Mouse (Mus musculus) midbrain, embryonic 12.5 days (tissue): ENCODE results near the gene Snx29. TPM values are rescaled to one million over a fixed set of nuclear protein-coding genes. Genes with fewer than 3 reads are reported as not detected.
"Not testable (repeated sequence)": the region's sequence is repeated elsewhere in the genome, so short reads cannot be mapped to it uniquely, and the experiment has no call there.

ENCODE experiments used
- ATAC-seq: fragments of 200-750 bp; cut with Nextera tagmentation; 2 replicates; pipeline ENCODE4 v1.8.0; 2017; ENCODE audit warnings: low read depth, moderate TSS enrichment, moderate library complexity; ENCODE audit not compliant: low FRiP score
- H3K27ac ChIP-seq: fragments of 300-500 bp; sonication (generic); replicated peaks from 2 replicates; pipeline ENCODE4 v1.5.1; 2016; ENCODE audit warnings: mild to moderate bottlenecking
- H3K27me3 ChIP-seq: fragments of 300-500 bp; sonication (generic); 2 replicates; pipeline ENCODE4 v1.6.1; 2016; ENCODE audit warnings: mild to moderate bottlenecking
- H3K36me3 ChIP-seq: fragments of 300-500 bp; sonication (generic); 2 replicates; pipeline ENCODE4 v1.6.1; 2016
- H3K4me1 ChIP-seq: fragments of 300-500 bp; sonication (generic); 2 replicates; pipeline ENCODE4 v1.6.1; 2016
- H3K4me2 ChIP-seq: fragments of 300-500 bp; sonication (generic); replicated peaks from 2 replicates; pipeline ENCODE4 v1.6.1; 2016; ENCODE audit warnings: mild to moderate bottlenecking, moderate library complexity
- H3K4me3 ChIP-seq: fragments of 300-500 bp; sonication (generic); 2 replicates; pipeline ENCODE4 v1.5.1; 2016; ENCODE audit warnings: mild to moderate bottlenecking
- H3K9ac ChIP-seq: fragments of 300-500 bp; sonication (generic); replicated peaks from 2 replicates; pipeline ENCODE4 v1.6.1; 2016; ENCODE audit warnings: mild to moderate bottlenecking, moderate library complexity
- H3K9me3 ChIP-seq: fragments of 300-500 bp; sonication (generic); 2 replicates; pipeline ENCODE4 v1.6.1; 2016; ENCODE audit warnings: mild to moderate bottlenecking
- WGBS: fragments of 180-500 bp; shearing (Covaris S2); methylation state at CpG from one replicate; pipeline ENCODE4 v1.1.7; 2016; 5-methylcytosine and 5-hydroxymethylcytosine counted together
- polyA plus RNA-seq: library from polyadenylated mRNA; unstranded; fragments of >200 nt; fragmentation: Nextera tagmentation; extraction: Ambion mirVana; gene quantifications from 2 replicates; pipeline ENCODE4 v1.2.1, GENCODE M21; 2016

Snx29 gene
- polyA plus RNA-seq, 1 experiment from 2014 or later: 19.6 TPM

DNA sequence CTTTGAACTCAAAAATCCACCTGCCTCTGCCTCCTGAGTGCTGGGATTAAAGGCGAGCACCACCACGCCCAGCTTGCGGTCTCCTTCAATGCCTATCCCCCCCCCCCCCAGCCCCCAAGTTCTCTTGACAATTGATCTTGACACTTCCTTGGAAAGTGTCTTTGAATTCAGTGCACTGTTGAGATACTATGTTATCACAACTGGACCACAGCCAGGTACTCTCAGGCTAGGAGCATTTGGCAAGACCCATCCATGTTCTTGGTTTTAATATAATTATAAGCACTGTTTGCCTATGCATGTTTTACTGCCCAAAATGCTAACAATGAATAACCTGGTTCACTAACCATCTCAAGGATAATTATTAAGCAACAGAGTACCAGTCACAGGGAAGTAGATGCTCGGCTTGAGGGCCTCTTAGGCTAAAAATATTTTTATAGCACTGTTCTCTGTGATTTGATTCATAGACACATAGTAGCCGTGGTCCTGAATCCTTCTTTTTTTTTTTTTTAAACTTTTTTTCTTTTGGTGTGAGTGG is 6.9 kb upstream of the Snx29 start:
- Histone ChIP-seq H3K9ac (no peak overlapping the region), H3K4me1 (no peaks in the 10 kb centered on the region), H3K4me3 (no peak overlapping the region), H3K36me3 (no peaks in the 10 kb centered on the region), H3K27ac (no peak overlapping the region), H3K27me3 (no peaks in the 10 kb centered on the region), H3K4me2 (no peak overlapping the region), H3K9me3 (no peaks in the 10 kb centered on the region)
- no peak for ATAC-seq
- 84% methylated on average over 5 of the region's 5 CpGs for WGBS

- Histone ChIP-seq H3K9me3 (no peaks in the 10 kb centered on the region), H3K9ac (no peak overlapping the region), H3K36me3 (no peaks in the 10 kb centered on the region), H3K27me3 (no peaks in the 10 kb centered on the region), H3K4me3 (no peak overlapping the region), H3K27ac (no peak overlapping the region), H3K4me2 (no peak overlapping the region), H3K4me1 (no peaks in the 10 kb centered on the region)
- WGBS: 77% methylated on average over 5 of the region's 5 CpGs
- ATAC-seq: no peak
Observed at GRCm38 (mm10) chr16:11316748-11317147, 6.0 kb upstream of the Snx29 start.

- ATAC-seq: no peak
- no peak overlapping the region for H3K4me2 ChIP-seq
- WGBS: 75% methylated on average over 6 of the region's 6 CpGs
- H3K4me1 ChIP-seq: 0 out of 2 replicates have a peak, but pooled peaks cover 2% of the 10 kb centered on the region
- H3K27ac ChIP-seq: no peak overlapping the region
- H3K4me3 ChIP-seq: no peak overlapping the region
- H3K9ac ChIP-seq: no peak overlapping the region
- H3K27me3 ChIP-seq: no peaks in the 10 kb centered on the region
- H3K9me3 ChIP-seq: no peaks in the 10 kb centered on the region
- H3K36me3 ChIP-seq: no peaks in the 10 kb centered on the region
Observed at GRCm38 (mm10) chr16:11317324-11317723, 5.4 kb upstream of the Snx29 start.

GRCm38 (mm10) chr16:11323324-11324051 is 780 bp downstream of the Snx29 start:
- ATAC-seq: peak; percentile 64
- Histone ChIP-seq H3K4me3 (peak overlapping the region; percentile 92), H3K4me1 (peaks cover 12% of the 10 kb centered on the region), H3K4me2 (peak overlapping the region; percentile 94), H3K27me3 (no peaks in the 10 kb centered on the region), H3K9ac (peak overlapping the region; percentile 90), H3K27ac (peak overlapping the region; percentile 87), H3K36me3 (no peaks in the 10 kb centered on the region), H3K9me3 (no peaks in the 10 kb centered on the region)
- WGBS: 6% methylated on average over 17 of the region's 17 CpGs

- Histone ChIP-seq H3K4me3 (no peak overlapping the region), H3K4me2 (no peak overlapping the region), H3K27me3 (no peaks in the 10 kb centered on the region), H3K9ac (no peak overlapping the region), H3K36me3 (no peaks in the 10 kb centered on the region), H3K4me1 (no peaks in the 10 kb centered on the region), H3K27ac (no peak overlapping the region), H3K9me3 (no peaks in the 10 kb centered on the region)
- WGBS: 83% methylated on average over 3 of the region's 3 CpGs
- ATAC-seq: no peak
Observed at GRCm38 (mm10) chr16:11330081-11330800, 7.5 kb downstream of the Snx29 start.

DNA sequence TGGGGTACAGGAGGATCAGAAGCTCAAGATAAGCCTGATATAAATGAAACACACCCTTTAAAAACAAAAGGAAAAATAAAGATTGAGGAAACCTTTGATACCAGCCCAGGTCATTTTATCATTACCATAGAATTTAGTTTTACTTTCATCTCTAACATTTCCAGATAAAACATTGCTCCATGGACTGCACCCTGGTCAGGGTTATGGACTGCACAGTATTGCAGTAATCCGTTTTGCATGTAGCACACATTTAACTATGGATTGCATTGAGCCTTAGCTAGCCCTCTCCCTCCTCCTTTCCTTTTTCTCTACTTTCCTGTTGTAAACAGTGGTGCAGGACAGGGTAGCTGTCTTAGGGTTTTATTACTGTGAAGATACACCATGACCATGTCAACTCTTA is 8.3 kb downstream of the Snx29 start:
- 97% methylated on average over 1 of the region's 1 CpGs for WGBS
- ATAC-seq: no peak
- Histone ChIP-seq H3K4me2 (no peak overlapping the region), H3K4me1 (no peaks in the 10 kb centered on the region), H3K27me3 (no peaks in the 10 kb centered on the region), H3K27ac (no peak overlapping the region), H3K36me3 (no peaks in the 10 kb centered on the region), H3K9ac (no peak overlapping the region), H3K4me3 (no peak overlapping the region), H3K9me3 (no peaks in the 10 kb centered on the region)

GRCm38 (mm10) chr16:11343292-11343815 is 20.6 kb downstream of the Snx29 start:
- Histone ChIP-seq H3K27me3 (no peaks in the 10 kb centered on the region), H3K36me3 (no peaks in the 10 kb centered on the region), H3K9ac (no peak overlapping the region), H3K27ac (no peak overlapping the region), H3K4me1 (no peaks in the 10 kb centered on the region), H3K4me2 (no peak overlapping the region), H3K9me3 (no peaks in the 10 kb centered on the region), H3K4me3 (no peak overlapping the region)
- 84% methylated on average over 4 of the region's 4 CpGs for WGBS
- no peak for ATAC-seq

GRCm38 (mm10) chr16:11351903-11352302 is 29.2 kb downstream of the Snx29 start:
- ATAC-seq: no peak
- Histone ChIP-seq H3K36me3 (0 out of 2 replicates have a peak, but pooled peaks cover 11% of the 10 kb centered on the region), H3K27ac (no peak overlapping the region), H3K9ac (no peak overlapping the region), H3K27me3 (no peaks in the 10 kb centered on the region), H3K9me3 (no peaks in the 10 kb centered on the region), H3K4me1 (no peaks in the 10 kb centered on the region), H3K4me2 (no peak overlapping the region), H3K4me3 (no peak overlapping the region)
- WGBS: 77% methylated on average over 7 of the region's 7 CpGs

DNA sequence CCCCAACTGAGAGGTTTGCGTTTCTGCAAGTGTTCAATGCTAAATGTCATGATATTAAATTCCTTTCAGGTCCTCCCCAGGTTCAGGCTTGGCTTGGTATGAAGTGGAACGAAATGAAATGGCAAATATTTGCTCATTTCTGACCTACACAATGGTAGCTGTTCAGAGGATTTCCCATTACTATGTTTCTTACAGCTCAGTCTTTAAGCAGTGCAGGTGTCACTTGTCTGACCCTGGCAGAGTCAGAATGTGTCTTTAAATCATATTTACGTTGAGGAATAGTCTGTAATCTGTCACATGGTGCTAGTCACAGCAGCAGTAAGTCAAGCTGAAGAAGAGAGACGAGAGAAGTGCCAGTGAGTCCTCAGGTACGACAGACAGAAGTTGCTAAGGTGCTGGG is 36.5 kb downstream of the Snx29 start:
- 75% methylated on average over 5 of the region's 5 CpGs for WGBS
- no peak for ATAC-seq
- Histone ChIP-seq H3K9me3 (no peaks in the 10 kb centered on the region), H3K36me3 (0 out of 2 replicates have a peak, but pooled peaks cover 6% of the 10 kb centered on the region), H3K27ac (no peak overlapping the region), H3K27me3 (no peaks in the 10 kb centered on the region), H3K9ac (no peak overlapping the region), H3K4me2 (no peak overlapping the region), H3K4me1 (0 out of 2 replicates have a peak, but pooled peaks cover 5% of the 10 kb centered on the region), H3K4me3 (no peak overlapping the region)

DNA sequence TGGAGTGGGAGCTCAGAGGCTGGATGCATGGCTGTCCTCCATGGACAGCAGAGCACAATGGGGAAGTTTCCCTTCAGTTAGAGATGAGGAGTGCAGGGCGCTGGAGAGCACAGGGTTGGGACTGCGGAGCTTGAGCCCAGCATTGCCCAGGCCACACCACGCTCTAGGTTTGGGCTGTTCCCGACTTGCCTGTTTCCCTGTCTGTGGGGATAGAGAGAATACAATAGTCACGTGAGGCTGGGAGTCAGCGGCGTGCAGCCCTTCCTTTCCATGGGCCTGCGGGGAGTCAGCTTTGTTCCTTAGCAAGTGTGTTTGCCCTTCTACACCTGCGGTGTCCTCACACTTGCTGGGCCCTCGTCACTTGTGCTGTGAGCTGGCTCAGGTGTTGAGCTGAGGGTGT is 37.2 kb downstream of the Snx29 start:
- ATAC-seq: no peak
- Histone ChIP-seq H3K9me3 (no peaks in the 10 kb centered on the region), H3K27me3 (no peaks in the 10 kb centered on the region), H3K27ac (no peak overlapping the region), H3K36me3 (0 out of 2 replicates have a peak, but pooled peaks cover 3% of the 10 kb centered on the region), H3K4me3 (no peak overlapping the region), H3K9ac (no peak overlapping the region), H3K4me2 (no peak overlapping the region), H3K4me1 (0 out of 2 replicates have a peak, but pooled peaks cover 5% of the 10 kb centered on the region)
- 17% methylated on average over 10 of the region's 10 CpGs for WGBS

DNA sequence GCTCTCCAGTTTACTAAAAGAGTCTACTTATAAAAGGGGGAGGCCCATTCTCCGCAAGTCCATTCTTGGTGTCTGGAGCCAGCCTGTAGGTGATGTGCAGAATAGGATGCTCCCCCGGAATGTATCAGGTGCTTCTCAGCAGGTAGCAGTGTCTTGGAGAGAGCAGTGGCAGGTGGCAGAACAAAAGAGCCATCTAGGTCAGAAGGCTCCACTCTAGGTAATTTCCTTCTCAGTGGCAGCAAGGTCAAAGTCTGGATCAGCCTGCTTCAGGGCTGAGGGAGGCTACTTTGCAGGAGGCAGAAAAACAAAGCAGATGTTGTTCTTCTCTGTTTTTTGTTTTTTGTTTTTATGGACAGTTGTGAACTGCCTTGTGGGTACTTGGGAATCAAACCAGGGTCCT is 37.9 kb downstream of the Snx29 start:
- not testable (repeated sequence) for ATAC-seq, H3K27me3 ChIP-seq, H3K27ac ChIP-seq, H3K4me3 ChIP-seq, H3K4me2 ChIP-seq, H3K9me3 ChIP-seq, H3K4me1 ChIP-seq, H3K36me3 ChIP-seq, H3K9ac ChIP-seq
- WGBS: 84% methylated on average over 2 of the region's 2 CpGs

GRCm38 (mm10) chr16:11365626-11366025 is 42.9 kb downstream of the Snx29 start:
- H3K9ac ChIP-seq: no peak overlapping the region
- no peaks in the 10 kb centered on the region for H3K27me3 ChIP-seq
- WGBS: 78% methylated on average over 5 of the region's 5 CpGs
- no peak overlapping the region for H3K4me2 ChIP-seq
- no peak overlapping the region for H3K4me3 ChIP-seq
- peaks cover 16% of the 10 kb centered on the region for H3K4me1 ChIP-seq
- H3K36me3 ChIP-seq: no peaks in the 10 kb centered on the region
- no peak for ATAC-seq
- H3K9me3 ChIP-seq: no peaks in the 10 kb centered on the region
- H3K27ac ChIP-seq: no peak overlapping the region
